Mouse (Mus musculus) liver (tissue): ENCODE results near the gene Sipa1l3.

Source experiments
- DNase-seq: peaks from one replicate; pipeline ENCODE4 v3.0.0-alpha.2; 2020; ENCODE audit warnings: mixed read lengths

The Sipa1l3 gene

DNA sequence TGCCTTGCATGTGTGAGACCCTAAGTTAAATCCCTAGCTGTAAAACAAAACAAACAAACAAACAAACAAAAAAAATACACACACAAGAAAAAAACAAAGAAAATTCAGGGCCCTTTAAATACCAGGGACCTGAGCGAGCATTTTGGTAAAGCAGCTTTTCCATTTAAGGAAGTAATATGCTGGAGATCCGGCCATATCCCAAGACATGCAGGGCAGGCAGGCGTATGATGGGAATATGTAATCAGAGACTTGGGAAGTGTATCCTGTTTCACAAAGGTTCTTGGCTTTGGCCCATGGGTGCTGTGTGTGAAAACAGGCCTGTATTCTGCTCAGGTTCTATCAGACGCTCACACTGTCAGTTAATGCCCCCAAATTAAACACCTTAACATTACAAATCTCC, 240.9 kb downstream of the Sipa1l3 start:
- DNase-seq = no peak

DNA sequence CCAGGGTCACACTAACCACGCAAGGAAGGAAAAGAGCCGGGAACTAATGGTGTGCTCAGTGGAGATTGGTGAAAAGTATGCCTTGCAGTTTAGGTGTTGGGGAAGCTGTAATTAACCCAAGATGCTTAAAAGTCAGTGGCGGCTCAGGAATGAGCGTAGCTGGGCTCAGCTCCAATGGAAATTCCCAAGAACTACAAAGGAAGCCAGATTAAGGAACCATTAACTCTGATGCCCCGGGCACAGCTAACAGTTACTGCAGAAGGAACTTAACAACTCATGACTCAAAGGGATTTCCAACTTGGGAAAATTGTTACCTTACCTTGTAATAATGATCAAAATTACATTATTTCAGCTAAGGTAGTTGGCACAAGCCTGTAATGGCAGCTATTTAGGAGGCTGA, 241.7 kb downstream of the Sipa1l3 start:
- no peak for DNase-seq

DNA sequence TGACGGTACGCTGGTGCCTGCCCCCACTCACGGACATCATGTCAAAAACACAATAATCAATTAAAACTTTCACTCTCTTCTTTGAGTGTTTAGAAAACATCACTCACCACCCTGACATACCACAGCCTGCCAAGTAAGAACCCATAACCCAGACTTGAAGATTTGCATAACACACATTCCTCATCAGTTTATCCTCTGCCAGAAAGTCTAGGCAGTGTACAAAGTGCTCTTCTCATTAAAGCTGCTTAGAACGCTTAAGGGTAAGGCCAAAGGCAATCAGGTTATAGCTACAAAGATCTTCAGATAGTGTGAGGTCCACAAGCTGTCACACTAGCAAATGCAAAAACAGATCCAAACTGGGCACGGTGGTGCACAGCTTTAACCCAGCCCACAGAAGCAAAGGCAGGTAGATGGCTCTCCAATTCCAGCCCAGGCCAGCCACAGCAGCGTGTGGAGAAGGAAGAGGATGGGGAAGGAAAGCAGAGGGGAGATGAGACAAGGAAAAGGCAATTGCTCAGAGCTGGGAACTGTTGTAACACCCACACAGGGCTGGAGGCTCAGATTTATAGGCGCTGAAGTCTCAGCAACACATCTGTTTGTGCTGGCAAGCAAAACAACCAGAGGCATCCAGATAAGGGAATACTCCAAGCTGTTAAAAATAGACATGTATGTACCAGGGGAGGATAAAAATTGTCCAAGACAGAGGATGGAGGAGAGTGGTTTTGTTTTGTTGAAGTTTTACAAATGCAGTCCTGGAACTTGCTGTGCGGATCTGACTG, 246.6 kb downstream of the Sipa1l3 start:
- DNase-seq = no peak

DNA sequence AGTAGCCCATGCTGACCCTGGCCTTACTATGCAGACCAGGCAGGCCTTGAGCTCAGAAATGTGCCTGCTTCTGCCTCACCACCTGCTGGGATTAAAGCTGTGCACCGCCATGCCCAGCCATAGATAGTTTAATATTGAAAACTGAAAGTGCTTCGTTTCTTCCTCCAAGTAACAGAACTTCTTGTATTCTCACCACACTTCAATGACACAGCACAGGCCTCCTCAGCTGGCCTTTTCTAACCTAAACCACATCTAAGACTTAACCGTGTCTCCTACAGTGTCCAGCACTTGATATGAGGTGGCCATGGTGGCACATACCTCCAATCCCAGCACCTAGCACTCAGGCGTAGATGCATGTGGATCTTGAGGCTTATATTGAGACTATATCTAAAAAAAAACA, 248.0 kb downstream of the Sipa1l3 start:
- no peak for DNase-seq
